Mouse (Mus musculus) ES-Bruce4 (cell line): ENCODE measurements around the gene Ank2. TPM values are rescaled to one million over a fixed set of nuclear protein-coding genes. Genes with fewer than 3 reads are reported as not detected.

Experiments
- H3K27ac ChIP-seq: 2 replicates; pipeline ENCODE4 v1.5.1; 2012; ENCODE audit warnings: low read length, inconsistent platforms; ENCODE audit not compliant: insufficient read depth
- H3K27me3 ChIP-seq: 2 replicates; pipeline ENCODE4 v1.6.1; 2012; ENCODE audit warnings: mild to moderate bottlenecking, low read length, inconsistent platforms; ENCODE audit not compliant: control insufficient read depth, poor library complexity, insufficient read depth, severe bottlenecking
- H3K36me3 ChIP-seq: 2 replicates; pipeline ENCODE4 v1.6.1; 2012; ENCODE audit warnings: inconsistent platforms, mild to moderate bottlenecking, low read length, moderate library complexity; ENCODE audit not compliant: control insufficient read depth, poor library complexity, insufficient read depth, severe bottlenecking
- H3K4me1 ChIP-seq: one replicate; pipeline ENCODE4 v1.8.1; 2011; ENCODE audit warnings: low read length; ENCODE audit not compliant: control insufficient read depth, insufficient read depth
- H3K4me3 ChIP-seq: 2 replicates; pipeline ENCODE4 v1.5.1; 2011; ENCODE audit warnings: low read depth, mild to moderate bottlenecking, low read length
- H3K9ac ChIP-seq: 2 replicates; pipeline ENCODE4 v1.6.1; 2012; ENCODE audit warnings: low read depth, mild to moderate bottlenecking, inconsistent platforms; ENCODE audit not compliant: poor library complexity, severe bottlenecking
- H3K9me3 ChIP-seq: replicated peaks from 2 replicates; pipeline ENCODE4 v1.6.1; 2012; ENCODE audit warnings: mild to moderate bottlenecking, low read length, inconsistent platforms; ENCODE audit not compliant: control insufficient read depth, poor library complexity, insufficient read depth, severe bottlenecking
- CTCF ChIP-seq: IDR thresholded peaks from one replicate; pipeline ENCODE4 v1.8.1; 2011; ENCODE audit warnings: low read depth, low read length
- EP300 ChIP-seq: IDR thresholded peaks from 2 replicates; pipeline ENCODE4 v1.6.1; 2011; ENCODE audit warnings: low read depth, low read length; ENCODE audit not compliant: insufficient read depth
- POLR2A ChIP-seq: IDR thresholded peaks from one replicate; pipeline ENCODE4 v1.8.1; 2011; ENCODE audit warnings: low read length; ENCODE audit not compliant: insufficient read depth
- polyA plus RNA-seq: library from polyadenylated mRNA; stranded (reverse); fragments of >200 nt; gene quantifications from 2 replicates; pipeline ENCODE4 v1.2.4, GENCODE M21; 2011; ENCODE audit warnings: low read depth; ENCODE audit not compliant: missing spikeins, insufficient read depth, insufficient read length

Ank2 gene
- polyA plus RNA-seq, 1 experiment, result 29.9 TPM

DNA sequence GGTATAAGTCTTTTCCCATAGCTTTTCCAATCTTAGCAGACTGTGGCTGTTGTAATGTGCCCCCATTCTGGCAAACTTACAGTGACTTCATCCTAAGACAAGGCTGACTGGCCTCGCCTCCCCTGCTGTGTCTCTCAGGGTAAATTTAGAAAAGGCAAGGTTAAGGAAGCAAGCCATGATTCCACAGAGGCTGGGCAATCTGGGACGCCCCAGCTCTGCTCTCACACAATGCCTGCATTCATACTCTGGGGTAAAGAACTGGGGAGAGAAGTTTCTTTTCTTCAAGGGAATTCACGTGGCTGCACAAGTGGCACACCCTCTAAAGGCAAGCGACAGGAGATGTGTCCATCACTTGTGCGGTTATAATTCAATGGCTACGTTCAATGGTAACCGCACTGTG lies 505.0 kb downstream of the Ank2 start:
- no peaks in the 10 kb centered on the region for H3K36me3 ChIP-seq
- H3K4me1 ChIP-seq, result peaks cover 2% of the 10 kb centered on the region
- H3K9ac ChIP-seq, result no peak overlapping the region
- no peak overlapping the region for H3K4me3 ChIP-seq
- H3K27me3 ChIP-seq, result no peaks in the 10 kb centered on the region
- no peaks in the 10 kb centered on the region for H3K9me3 ChIP-seq
- TF ChIP-seq POLR2A (no peak), CTCF (no peak), EP300 (no peak)
- no peak overlapping the region for H3K27ac ChIP-seq

DNA sequence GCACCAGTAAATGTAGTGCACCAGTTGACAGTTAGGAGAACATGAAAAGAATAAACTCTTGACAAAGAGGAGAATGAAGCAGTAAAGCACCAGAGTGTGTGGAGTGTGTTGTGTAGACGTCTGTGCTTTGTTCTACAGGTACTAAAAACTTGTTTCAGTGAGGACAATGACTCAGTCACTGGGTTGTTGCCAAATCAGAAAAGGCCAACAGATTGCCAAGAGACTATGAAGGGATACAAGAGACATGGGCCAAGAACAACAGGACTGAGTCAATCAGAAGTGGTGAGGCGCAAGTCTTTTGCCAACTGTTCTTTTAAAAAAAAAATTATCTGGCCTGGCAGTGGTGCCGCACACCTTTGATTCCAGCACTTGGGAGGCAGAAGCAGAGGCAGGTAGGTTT lies 509.2 kb downstream of the Ank2 start:
- H3K4me3 ChIP-seq, result no peak overlapping the region
- H3K27ac ChIP-seq, result no peak overlapping the region
- H3K9ac ChIP-seq, result no peak overlapping the region
- H3K27me3 ChIP-seq, result no peaks in the 10 kb centered on the region
- H3K9me3 ChIP-seq, result no peaks in the 10 kb centered on the region
- TF ChIP-seq EP300 (no peak), CTCF (no peak), POLR2A (no peak)
- no peaks in the 10 kb centered on the region for H3K4me1 ChIP-seq
- no peaks in the 10 kb centered on the region for H3K36me3 ChIP-seq

DNA sequence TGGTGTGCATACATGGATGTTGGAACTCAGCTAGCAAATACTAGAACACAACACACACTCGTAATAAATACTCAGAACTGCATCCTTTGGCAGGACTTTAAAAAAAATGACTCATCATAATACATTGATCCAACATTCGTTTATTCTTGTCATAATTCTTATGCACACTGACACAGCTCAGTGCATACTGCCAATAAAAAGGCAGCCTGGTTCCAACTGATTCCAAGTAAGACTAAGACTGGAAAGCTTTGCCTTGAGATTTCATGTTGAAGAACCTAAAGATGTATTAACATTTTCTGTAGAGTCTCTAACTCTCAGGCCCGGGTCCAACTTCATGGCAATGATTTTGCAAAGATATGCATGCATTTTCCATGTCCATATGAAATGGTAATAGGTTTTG lies 512.5 kb downstream of the Ank2 start:
- TF ChIP-seq CTCF, result no peak
- TF ChIP-seq EP300, result no peak
- no peak for TF ChIP-seq POLR2A
- Histone ChIP-seq H3K27me3 (no peaks in the 10 kb centered on the region), H3K9me3 (no peaks in the 10 kb centered on the region), H3K36me3 (no peaks in the 10 kb centered on the region), H3K9ac (no peak overlapping the region), H3K27ac (no peak overlapping the region), H3K4me3 (no peak overlapping the region), H3K4me1 (no peaks in the 10 kb centered on the region)

DNA sequence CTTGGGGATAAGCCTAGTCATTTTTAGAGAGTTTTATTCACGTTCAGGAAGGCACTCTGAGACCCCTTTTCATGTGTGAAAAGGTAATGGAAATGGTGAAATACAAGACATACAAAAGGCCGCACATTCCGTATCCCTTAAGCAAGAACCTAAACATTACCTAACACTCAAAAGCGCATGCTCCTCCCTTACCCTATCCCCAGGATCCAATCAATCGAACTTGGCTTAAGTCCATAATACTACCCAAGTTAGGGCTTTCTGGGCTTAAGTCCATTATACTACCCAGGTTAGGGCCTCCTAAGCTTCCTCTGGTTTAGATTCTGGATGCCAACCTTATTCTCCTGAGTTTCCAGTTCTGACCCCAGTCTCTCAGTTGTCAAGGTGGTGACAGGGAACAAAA lies 516.3 kb downstream of the Ank2 start:
- no peak overlapping the region for H3K4me3 ChIP-seq
- H3K9ac ChIP-seq, result no peak overlapping the region
- no peaks in the 10 kb centered on the region for H3K36me3 ChIP-seq
- H3K27ac ChIP-seq, result no peak overlapping the region
- no peaks in the 10 kb centered on the region for H3K4me1 ChIP-seq
- no peaks in the 10 kb centered on the region for H3K27me3 ChIP-seq
- TF ChIP-seq POLR2A (no peak), CTCF (no peak), EP300 (no peak)
- no peaks in the 10 kb centered on the region for H3K9me3 ChIP-seq

DNA sequence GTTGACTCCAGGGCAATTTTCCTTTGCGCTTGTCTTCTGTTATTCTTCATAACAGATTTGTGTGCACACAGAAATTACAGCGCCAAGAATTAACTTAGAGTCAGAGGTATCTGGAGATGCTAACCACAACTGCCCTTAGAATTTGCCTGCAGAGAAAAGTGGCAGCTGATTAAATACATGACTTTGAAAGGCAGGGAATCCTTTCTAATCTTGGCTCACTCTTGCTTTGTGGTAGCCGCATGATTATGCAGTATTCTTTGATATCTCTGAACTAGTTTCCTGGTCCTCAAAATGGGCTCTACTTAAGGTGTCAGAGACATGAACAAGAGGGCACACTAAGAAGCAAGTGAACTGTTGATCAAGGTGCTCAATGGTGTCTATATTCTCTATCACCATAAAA lies 518.0 kb downstream of the Ank2 start:
- no peaks in the 10 kb centered on the region for H3K36me3 ChIP-seq
- H3K9me3 ChIP-seq, result no peaks in the 10 kb centered on the region
- TF ChIP-seq EP300, result no peak
- TF ChIP-seq CTCF, result no peak
- no peak for TF ChIP-seq POLR2A
- no peaks in the 10 kb centered on the region for H3K27me3 ChIP-seq
- H3K4me1 ChIP-seq, result no peaks in the 10 kb centered on the region
- H3K4me3 ChIP-seq, result no peak overlapping the region
- H3K27ac ChIP-seq, result no peak overlapping the region
- H3K9ac ChIP-seq, result no peak overlapping the region

DNA sequence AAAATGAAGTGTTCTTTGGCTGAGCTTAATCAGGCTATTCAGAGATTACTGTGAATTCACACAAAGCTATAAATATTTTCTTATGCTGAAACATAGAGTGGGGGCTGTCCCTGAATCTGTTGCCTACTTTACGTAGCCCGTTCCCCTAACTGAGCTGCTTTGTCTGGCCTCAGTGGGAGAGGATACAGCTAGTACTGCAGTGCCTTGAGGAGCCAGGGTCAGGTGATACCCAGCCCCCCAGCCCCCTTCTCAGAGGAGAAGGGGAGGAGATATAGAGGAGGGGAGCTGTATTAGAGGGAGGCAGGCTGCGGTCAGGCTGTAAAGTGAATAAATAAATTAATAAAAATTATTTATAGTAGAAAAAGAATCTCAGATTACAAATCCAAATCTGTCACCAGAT lies 519.5 kb downstream of the Ank2 start:
- Histone ChIP-seq H3K4me1 (no peaks in the 10 kb centered on the region), H3K9ac (no peak overlapping the region)

More for the DNA sequence above, 519.5 kb downstream of the Ank2 start:
- no peaks in the 10 kb centered on the region for H3K27me3 ChIP-seq
- no peak for TF ChIP-seq EP300
- no peak for TF ChIP-seq CTCF
- no peak for TF ChIP-seq POLR2A
- no peak overlapping the region for H3K27ac ChIP-seq
- no peak overlapping the region for H3K4me3 ChIP-seq
- no peaks in the 10 kb centered on the region for H3K36me3 ChIP-seq
- H3K9me3 ChIP-seq, result no peaks in the 10 kb centered on the region
